Mouse (Mus musculus) c-Kit-positive CD71-positive TER-119-positive erythroid progenitor cells, embryonic 14.5 days (primary cell): ENCODE measurements around the gene Kcnh7.

ENCODE experiments used
- DNase-seq: peaks from one replicate; pipeline ENCODE4 v3.0.0-alpha.2; 2013; ENCODE audit warnings: low spot score

The Kcnh7 gene

DNA sequence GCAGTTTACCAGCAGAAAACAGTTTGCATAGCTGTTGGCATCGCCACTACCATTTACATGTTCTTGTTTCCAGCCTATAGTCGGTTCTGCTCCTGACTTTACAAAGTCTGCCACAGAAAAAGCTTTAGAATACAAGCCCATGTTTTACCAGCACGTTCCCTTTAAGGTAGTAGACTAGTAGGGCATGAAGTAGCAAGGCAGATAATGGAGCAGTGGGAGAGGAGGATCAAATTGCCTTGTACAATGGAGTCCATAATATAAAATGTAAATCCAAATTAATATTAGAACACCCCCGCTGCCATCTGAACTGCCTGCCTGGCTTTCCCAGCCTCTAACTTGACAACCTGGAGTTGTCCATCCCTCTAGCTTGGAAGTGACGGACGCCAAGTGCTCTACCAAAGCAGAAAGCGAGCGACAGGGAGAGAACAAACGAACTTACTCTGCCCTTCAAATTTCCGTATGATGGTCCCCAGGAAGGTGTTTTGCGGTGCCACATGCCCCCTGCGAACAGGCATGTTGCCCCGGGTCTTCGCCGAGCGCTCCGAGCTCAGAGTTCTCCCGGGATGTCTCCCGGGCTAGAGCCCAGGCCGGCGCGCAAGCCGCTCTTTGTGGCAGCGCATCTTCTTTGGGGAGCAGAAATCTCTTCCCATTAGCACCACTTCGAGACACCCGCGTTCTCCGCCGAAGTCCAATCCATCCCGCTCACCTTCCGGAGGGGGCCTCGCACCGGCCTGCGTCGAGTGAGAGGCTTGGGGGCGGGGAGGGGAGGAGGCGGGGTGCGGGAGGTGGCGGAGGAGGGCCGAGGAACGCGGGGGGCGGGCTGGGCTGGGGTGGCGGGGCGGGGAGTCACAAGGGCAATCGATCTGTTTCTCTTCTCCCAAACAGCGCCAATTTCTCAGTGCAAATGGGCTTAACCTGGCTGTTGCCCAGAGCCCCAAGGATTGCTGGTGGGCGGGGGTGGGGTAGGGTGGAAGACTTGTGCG is at the start of gene Kcnh7:
Gene Kcnh7, minus strand, starts transcription at position 725 of the 983 bp plus-strand sequence.
- no peak for DNase-seq

- DNase-seq: no peak
These were observed 23.3 kb upstream of the Kcnh7 start for GRCm38 (mm10) chr2:63207435-63207834.

- no peak for DNase-seq
These were observed 1.9 kb upstream of the Kcnh7 start for GRCm38 (mm10) chr2:63186014-63186413.

GRCm38 (mm10) chr2:63184551-63185430 is 704 bp upstream of the Kcnh7 start:
- DNase-seq: no peak

DNA sequence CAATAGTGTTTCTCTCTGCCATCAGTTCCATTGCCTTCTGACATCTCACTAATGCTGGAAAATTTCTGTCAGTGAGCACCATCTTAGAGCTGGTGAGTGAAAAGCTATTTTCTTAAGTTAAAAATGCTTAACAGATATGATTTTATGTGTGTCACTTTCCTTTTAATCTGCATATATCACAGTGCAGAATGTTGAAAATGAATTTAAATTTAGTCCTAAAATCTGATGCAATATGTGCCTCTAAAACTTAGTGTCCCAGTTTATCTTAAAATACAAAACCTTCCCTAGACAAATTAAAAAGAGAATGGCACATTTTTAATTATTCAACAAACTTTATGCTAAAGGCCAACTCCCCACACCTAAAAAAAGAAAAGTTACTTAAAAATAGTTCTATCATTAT is 30.4 kb downstream of the Kcnh7 start:
- DNase-seq: no peak

GRCm38 (mm10) chr2:63127762-63128516 is 56.1 kb downstream of the Kcnh7 start:
- no peak for DNase-seq

DNA sequence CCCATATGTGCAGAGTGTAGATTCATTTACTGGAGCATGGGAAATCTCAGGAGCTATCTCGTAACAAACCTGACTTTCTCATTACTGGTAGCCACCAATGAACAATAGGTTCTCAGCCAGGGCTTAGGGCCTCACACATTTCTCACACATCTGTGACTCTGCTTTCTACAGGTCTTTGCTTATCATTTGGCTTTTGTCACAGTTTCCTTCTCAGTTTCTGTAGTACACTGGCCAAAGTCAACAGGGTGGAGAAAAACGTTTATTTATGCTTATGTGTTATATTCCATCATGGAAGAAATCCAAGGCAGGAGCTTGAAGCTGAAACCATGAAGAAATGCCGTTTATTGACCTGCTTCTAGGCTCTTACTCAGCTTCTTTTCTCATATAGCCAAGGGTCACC is 63.8 kb downstream of the Kcnh7 start:
- no peak for DNase-seq

GRCm38 (mm10) chr2:63117209-63118193 is 66.6 kb downstream of the Kcnh7 start:
- DNase-seq: no peak

- no peak for DNase-seq
These were observed 78.1 kb downstream of the Kcnh7 start for GRCm38 (mm10) chr2:63105971-63106370.

- DNase-seq: no peak
These were observed 84.4 kb downstream of the Kcnh7 start for GRCm38 (mm10) chr2:63099676-63100075.

- no peak for DNase-seq
These were observed 92.3 kb downstream of the Kcnh7 start for GRCm38 (mm10) chr2:63091775-63092174.

DNA sequence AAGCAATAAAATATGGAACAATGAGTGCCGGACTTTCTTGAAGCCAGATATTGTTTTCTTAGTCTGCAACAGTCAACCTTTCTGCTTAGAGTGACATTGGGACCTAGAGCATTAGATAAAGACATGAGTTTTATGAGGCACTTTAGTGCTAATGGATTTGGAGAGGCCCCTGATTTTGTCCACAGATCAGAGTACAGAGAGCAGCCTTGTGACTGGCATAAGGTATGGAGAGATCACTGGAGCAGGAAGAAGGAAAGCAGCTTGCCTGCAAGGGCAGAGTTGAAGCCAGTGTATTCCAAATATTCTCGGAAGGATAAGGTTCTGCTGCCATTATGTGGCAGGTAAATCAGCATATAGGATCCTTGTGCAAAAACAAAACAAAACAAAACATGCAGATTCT is 93.6 kb downstream of the Kcnh7 start:
- DNase-seq: no peak

- DNase-seq: no peak
These were observed 125.7 kb downstream of the Kcnh7 start for GRCm38 (mm10) chr2:63058386-63058785.

GRCm38 (mm10) chr2:63049884-63050283 is 134.2 kb downstream of the Kcnh7 start:
- no peak for DNase-seq

DNA sequence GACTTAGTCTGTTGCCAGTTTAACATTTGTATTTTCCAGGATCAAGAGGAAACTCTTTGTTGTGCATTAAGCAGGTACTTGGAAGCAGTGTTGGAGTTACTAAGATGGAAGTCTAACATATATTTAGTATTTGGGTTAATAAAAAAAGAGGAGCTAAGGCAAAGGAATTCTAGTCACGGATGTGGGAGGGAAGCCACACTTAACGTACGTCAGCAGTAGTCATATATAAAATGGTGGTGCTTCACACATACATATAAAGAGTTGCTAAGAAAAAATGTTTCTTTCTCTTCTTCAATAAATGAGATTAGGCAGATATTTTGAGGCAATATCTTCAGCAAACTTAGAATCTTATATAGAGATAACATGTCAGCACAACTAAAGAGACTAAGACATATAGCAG is 144.4 kb downstream of the Kcnh7 start:
- DNase-seq: no peak

DNA sequence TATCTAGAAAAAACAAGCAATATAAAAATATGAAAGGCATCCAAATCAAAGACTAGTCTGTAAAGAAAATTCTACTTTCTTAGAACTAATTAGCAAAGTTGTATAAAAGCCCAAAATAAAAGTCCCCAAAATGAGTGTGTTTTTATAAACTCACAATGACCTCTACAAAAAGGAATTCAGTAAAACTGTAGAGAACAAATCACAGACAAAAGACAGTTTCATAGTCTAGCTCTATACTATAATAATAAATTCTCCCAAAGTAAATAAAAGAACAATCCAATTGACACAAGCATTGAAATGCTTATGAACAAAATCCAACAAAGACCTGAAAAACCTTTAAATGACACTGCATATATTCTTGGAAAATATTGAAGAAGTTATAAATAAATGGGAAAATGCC is 169.2 kb downstream of the Kcnh7 start:
- DNase-seq: no peak

DNA sequence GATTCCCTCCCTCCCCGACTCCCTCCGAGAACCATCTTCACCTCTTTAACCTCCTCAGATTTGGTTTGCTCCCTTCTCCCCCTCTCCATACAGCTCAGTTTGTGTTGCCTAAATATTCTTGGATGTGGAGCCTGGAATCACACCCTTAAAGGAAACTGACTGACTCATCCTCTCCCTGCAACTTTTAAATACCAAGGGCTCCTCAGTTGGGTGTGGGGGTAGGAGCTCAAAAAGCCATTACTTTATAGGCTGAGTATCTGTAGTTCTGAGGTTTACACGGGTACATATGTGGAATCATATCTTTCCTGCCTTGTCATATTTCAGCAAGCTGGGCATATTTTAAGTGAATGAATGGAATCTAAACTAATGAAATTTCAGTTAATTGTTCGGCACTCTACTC is 174.9 kb downstream of the Kcnh7 start:
- DNase-seq: no peak

- no peak for DNase-seq
These were observed 181.3 kb downstream of the Kcnh7 start for GRCm38 (mm10) chr2:63002784-63003183.

DNA sequence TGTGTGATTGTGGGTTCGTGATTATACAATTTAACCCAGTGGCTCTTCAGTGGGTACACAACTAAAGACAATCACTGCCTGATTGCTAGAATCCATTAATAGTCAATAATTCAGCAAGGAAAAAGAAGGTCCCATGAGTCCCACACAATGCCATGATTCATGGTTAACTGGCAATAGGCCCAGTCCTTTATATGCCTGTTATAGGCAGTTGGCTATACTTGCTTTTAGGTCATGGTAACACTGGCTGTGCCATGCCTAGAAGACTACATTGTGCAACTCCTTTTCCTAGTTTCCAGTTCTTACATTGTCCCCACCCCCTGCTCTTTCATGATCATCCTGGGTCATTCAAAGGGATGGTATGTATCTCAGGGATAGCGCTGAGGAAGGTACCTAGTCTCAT is 186.4 kb downstream of the Kcnh7 start:
- DNase-seq: no peak

DNA sequence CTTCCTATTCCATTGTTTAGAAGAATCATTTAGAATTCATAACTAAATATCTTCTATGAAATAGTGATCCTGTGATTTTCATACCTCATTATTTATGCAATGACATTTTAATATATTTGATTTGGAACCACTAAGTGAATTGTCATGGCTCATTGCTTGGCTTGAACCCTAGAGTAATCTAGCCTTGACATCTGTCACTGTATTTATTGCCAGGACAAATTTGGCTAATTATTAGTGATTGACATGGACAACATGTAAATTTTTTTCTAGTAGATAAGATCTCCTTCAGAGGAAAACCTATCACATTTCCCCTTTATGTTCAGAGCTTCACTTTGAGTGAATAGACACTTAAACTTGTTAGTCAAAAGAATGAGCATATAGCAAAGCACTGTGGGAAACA is 195.5 kb downstream of the Kcnh7 start:
- DNase-seq: no peak

- no peak for DNase-seq
These were observed 200.2 kb downstream of the Kcnh7 start for GRCm38 (mm10) chr2:62983936-62984335.
